ENCODE assay signal across 10 mouse cellular contexts in the genomic region with DNA sequence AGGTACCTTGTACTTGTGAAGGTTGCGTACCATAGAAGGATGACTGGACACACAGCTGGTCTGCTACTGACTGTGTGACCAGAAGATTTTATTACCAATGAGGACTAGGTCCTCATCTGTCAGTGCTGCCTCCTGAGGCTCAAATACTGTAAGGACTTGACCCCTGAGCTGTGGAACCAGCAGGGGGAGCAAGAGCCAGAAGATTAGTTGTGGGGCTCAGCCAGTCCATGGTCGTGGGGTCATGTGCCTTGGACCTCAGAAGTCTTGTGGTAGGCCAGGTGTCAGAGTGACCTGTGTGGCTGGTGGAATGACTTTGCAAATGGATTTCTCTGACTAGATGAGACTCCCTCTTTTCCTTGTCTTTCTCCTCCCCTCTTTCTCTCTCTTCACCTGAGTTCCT. TPM values are rescaled to one million over a fixed set of nuclear protein-coding genes. Genes with fewer than 3 reads are reported as not detected.
A peak's percentile ranks its signal among the peaks of the same experiment; 100 is the strongest.
DNase-seq lines count a peak whose midpoint lies in the region; ATAC-seq and TF ChIP-seq lines count a peak whose summit lies in the region.
"Had no signal": no experiment of that assay in that cellular context is flagged by ENCODE, and none has a peak within 500 bp of the region (broad histone marks: within the 10 kb centered on the region; RNA-seq: fewer than 3 reads in every experiment).

No protein-coding gene starts in this region.

- peak; percentile 23 for DNase-seq in kidney, adult 18-20 months
- DNase-seq in CH12.LX (ENCODE audit: extremely low read depth), result peak; percentile 44
- peak; percentile 29 for DNase-seq in adrenal gland, adult 8-10 months
- peak; percentile 25 to 68 for DNase-seq in kidney, postnatal 36 days
- no peak for DNase-seq in hindbrain, embryonic 11.5 days (ENCODE audit: low spot score)
- DNase-seq in urinary bladder, adult 2 months (ENCODE audit: low spot score), result no peak

- ATAC-seq in kidney, embryonic 15.5 days (replicated peaks; ENCODE audit: low FRiP score), result no peak
- no peak for ATAC-seq in activated CD4-positive, CD25-positive, alpha-beta regulatory T cell, adult 4 months
- no peak for ATAC-seq in hindbrain, embryonic 11.5 days (ENCODE audit: low FRiP score)

- no peaks in the 10 kb centered on the region for H3K9me3 ChIP-seq in kidney, embryonic 15.5 days (replicated peaks)
- H3K9me3 ChIP-seq in CH12.LX (replicated peaks; ENCODE audit: low read length), result no peaks in the 10 kb centered on the region
- H3K9me3 ChIP-seq in hindbrain, embryonic 11.5 days (ENCODE audit: control insufficient read depth, low read length), result no peaks in the 10 kb centered on the region
- H3K9me3 ChIP-seq: neural tube, embryonic 13.5 days had no signal

- no peak overlapping the region for H3K27ac ChIP-seq in kidney, embryonic 15.5 days
- H3K27ac ChIP-seq in CH12.LX (ENCODE audit: insufficient read depth, low read depth), result no peak overlapping the region
- H3K27ac ChIP-seq in hindbrain, embryonic 11.5 days (ENCODE audit: low read depth, low read length), result no peak overlapping the region
- H3K27ac ChIP-seq: neural tube, embryonic 13.5 days had no signal

- 62% methylated on average over 2 of the region's 2 CpGs for WGBS in kidney, embryonic 15.5 days
- WGBS in hindbrain, embryonic 11.5 days, result 82% methylated on average over 2 of the region's 2 CpGs

- TF ChIP-seq RAD21 in CH12.LX (IDR thresholded peaks at IDR 0.05; ENCODE audit: low read depth, low read length), result peak; percentile 50

- H3K9ac ChIP-seq in kidney, embryonic 15.5 days, result no peak overlapping the region
- H3K9ac ChIP-seq in CH12.LX (ENCODE audit: insufficient read depth, low read depth), result no peak overlapping the region
- H3K9ac ChIP-seq in hindbrain, embryonic 11.5 days (ENCODE audit: low read depth, low read length), result no peak overlapping the region
- H3K9ac ChIP-seq: neural tube, embryonic 13.5 days had no signal

- H3K4me2 ChIP-seq in kidney, embryonic 15.5 days, result no peak overlapping the region
- no peak overlapping the region for H3K4me2 ChIP-seq in CH12.LX (ENCODE audit: insufficient read depth, low read depth, poor library complexity, severe bottlenecking)
- H3K4me2 ChIP-seq in hindbrain, embryonic 11.5 days (replicated peaks; ENCODE audit: low read depth, low read length), result no peak overlapping the region
- H3K4me2 ChIP-seq: neural tube, embryonic 13.5 days had no signal

- TF ChIP-seq POLR2A in CH12.LX (IDR thresholded peaks at IDR 0.05; ENCODE audit: low read depth, low read length), result no peak

- H3K4me3 ChIP-seq in kidney, embryonic 15.5 days (replicated peaks), result no peak overlapping the region
- H3K4me3 ChIP-seq in CH12.LX (replicated peaks in 1 of 3; ENCODE audit: low read depth in 2 of 3, low read length in 2 of 3, poor library complexity in 1 of 3), result no peak overlapping the region
- H3K4me3 ChIP-seq in hindbrain, embryonic 11.5 days (ENCODE audit: low read depth, low read length), result no peak overlapping the region
- H3K4me3 ChIP-seq: neural tube, embryonic 13.5 days had no signal

- no peaks in the 10 kb centered on the region for H3K27me3 ChIP-seq in kidney, embryonic 15.5 days
- H3K27me3 ChIP-seq in CH12.LX (replicated peaks), result no peaks in the 10 kb centered on the region
- H3K27me3 ChIP-seq in hindbrain, embryonic 11.5 days (ENCODE audit: control insufficient read depth, insufficient read depth, low read length), result no peaks in the 10 kb centered on the region
- H3K27me3 ChIP-seq: neural tube, embryonic 13.5 days had no signal

- no peak for TF ChIP-seq EP300 in CH12.LX (IDR thresholded peaks at IDR 0.05; ENCODE audit: low read length)

- in situ Hi-C loops in CH12.LX (cut with MboI; ENCODE audit: low pct_ligation_motif_present, low pct_unique_long_range_greater_than_20kb, low sequenced_read_pairs), result loop anchor here (10.0 kb wide), 1 partner anchor 112 kb away; no protein-coding TSS in a partner anchor

- H3K4me1 ChIP-seq in kidney, embryonic 15.5 days, result no peaks in the 10 kb centered on the region
- peaks cover 0 to 5% of the 10 kb centered on the region in 2 experiments; a peak in 1 of 4 replicates for H3K4me1 ChIP-seq in CH12.LX (ENCODE audit: control insufficient read depth in 1 of 2, insufficient read depth in 2 of 2)
- no peaks in the 10 kb centered on the region for H3K4me1 ChIP-seq in hindbrain, embryonic 11.5 days (replicated peaks; ENCODE audit: control insufficient read depth, insufficient read depth, low read length)
- H3K4me1 ChIP-seq: neural tube, embryonic 13.5 days had no signal

- no peaks in the 10 kb centered on the region for H3K36me3 ChIP-seq in kidney, embryonic 15.5 days
- no peaks in the 10 kb centered on the region for H3K36me3 ChIP-seq in CH12.LX (replicated peaks in 1 of 2; ENCODE audit: control insufficient read depth in 1 of 2, insufficient read depth in 1 of 2, low read length in 1 of 2)
- H3K36me3 ChIP-seq in hindbrain, embryonic 11.5 days (ENCODE audit: control insufficient read depth, insufficient read depth, low read length), result no peaks in the 10 kb centered on the region
- H3K36me3 ChIP-seq: neural tube, embryonic 13.5 days had no signal

- dilution Hi-C loops in CH12.LX (cut with MboI; ENCODE audit: extremely low pct_ligation_motif_present, extremely low pct_unique_long_range_greater_than_20kb, low sequenced_read_pairs), result no loop called here

- H3K79me2 ChIP-seq in CH12.LX (replicated peaks; ENCODE audit: control insufficient read depth, extremely low read depth, insufficient read depth, poor library complexity, severe bottlenecking), result no peaks in the 10 kb centered on the region

- TF ChIP-seq CTCF in CH12.LX (conservative IDR thresholded peaks at IDR 0.05 in 1 of 2, IDR thresholded peaks at IDR 0.05 in 1 of 2; ENCODE audit: low read depth in 2 of 2, low read length in 2 of 2), result peak; percentile 26 to 77; a peak in 2 of 4 replicates

TF ChIP-seq in CH12.LX, 34 proteins besides CTCF, POLR2A, EP300 and RAD21:
- peak; percentile 54 for TF ChIP-seq BHLHE40 (IDR thresholded peaks at IDR 0.05; ENCODE audit: low read depth, low read length)
- 0 out of 2 replicates have a peak, but pooled peaks have one; percentile 13 for TF ChIP-seq ZC3H11A (IDR thresholded peaks at IDR 0.05; ENCODE audit: low read depth, low read length)
- no peak for TF ChIP-seq TBP (conservative IDR thresholded peaks at IDR 0.05; ENCODE audit: low read depth, low read length)
- no peak for TF ChIP-seq PAX5 (IDR thresholded peaks at IDR 0.05; ENCODE audit: low read length)
- peak; percentile 84 for TF ChIP-seq SMC3 (IDR thresholded peaks at IDR 0.05; ENCODE audit: low read depth, low read length)
- 0 out of 2 replicates have a peak, but pooled peaks have one; percentile 24 for TF ChIP-seq TCF12 (IDR thresholded peaks at IDR 0.05; ENCODE audit: low read depth, low read length)

RNA-seq across cellular contexts. Expression of gene Foxb2, which starts 29.5 kb away (rescaled TPM):
- not detected in 2 replicates for polyA plus RNA-seq in kidney, embryonic 15.5 days (2015; fragmentation: Nextera tagmentation; extraction: Ambion mirVana)
- total RNA-seq in CH12.LX (2012; rRNA removed), result not detected in 2 replicates
- total RNA-seq in CH12.LX (2014; rRNA removed), result not detected in 2 replicates
- polyA plus RNA-seq in CH12.LX (2012; ENCODE audit: insufficient read length, low read depth), result not detected in 2 replicates
- total RNA-seq in adrenal gland, adult 8-10 months (2022), result not detected
- not detected for polyA plus RNA-seq in activated CD4-positive, CD25-positive, alpha-beta regulatory T cell, adult 4 months (2017; shearing (Covaris generic))
- polyA plus RNA-seq in hindbrain, embryonic 11.5 days (2014; fragmentation: Nextera tagmentation; extraction: Ambion mirVana), result 0.11 and 0.39 TPM in 2 replicates
- polyA plus RNA-seq in urinary bladder, adult 2 months (2012; rRNA removed), result not detected in 2 replicates
- polyA plus RNA-seq: intestine, embryonic 14.5 days; neural tube, embryonic 13.5 days had no signal

RNA-seq across cellular contexts. Expression of gene Prune2, which starts 52.8 kb away (rescaled TPM):
- 1.0 and 1.5 TPM in 2 replicates for polyA plus RNA-seq in kidney, embryonic 15.5 days (2015; fragmentation: Nextera tagmentation; extraction: Ambion mirVana)
- 0.46 and 1.7 TPM in 2 replicates for total RNA-seq in CH12.LX (2012; rRNA removed)
- total RNA-seq in CH12.LX (2014; rRNA removed), result 0.01 and 0.04 TPM in 2 replicates
- polyA plus RNA-seq in CH12.LX (2012; ENCODE audit: insufficient read length, low read depth), result 0.19 and 0.21 TPM in 2 replicates
- total RNA-seq in adrenal gland, adult 8-10 months (2022), result 10 to 100 TPM; 34.4 to 43.1 (median 40.0) TPM
- polyA plus RNA-seq in activated CD4-positive, CD25-positive, alpha-beta regulatory T cell, adult 4 months (2017; shearing (Covaris generic)), result under 1 TPM in 1 of 2 experiments, not detected in 1; 0.37 TPM
- 2.4 and 2.9 TPM in 2 replicates for polyA plus RNA-seq in hindbrain, embryonic 11.5 days (2014; fragmentation: Nextera tagmentation; extraction: Ambion mirVana)
- 14.8 and 18.0 TPM in 2 replicates for polyA plus RNA-seq in urinary bladder, adult 2 months (2012; rRNA removed)

Comparison
In these comparisons a context has a peak if more than half of its experiments do, and no peak if none do; other contexts are left out.
1. DNase-seq: peak in kidney, adult 18-20 months (single experiment), CH12.LX (single experiment), adrenal gland, adult 8-10 months (single experiment) and kidney, postnatal 36 days (2 of 2); none in hindbrain, embryonic 11.5 days (single experiment) and urinary bladder, adult 2 months (single experiment).